Mouse (Mus musculus): ENCODE results near the gene Slit3.

The Slit3 gene

GRCm38 (mm10) chr11:35122091-35122811, 1.2 kb downstream of the Slit3 start:
- DNase-seq (ENCODE audit: low read depth in 1 of 2, low spot score in 2 of 2), result no peak

- no peak for DNase-seq (ENCODE audit: low read depth in 1 of 2, low spot score in 2 of 2)
Measured at GRCm38 (mm10) chr11:35124489-35125107, 3.6 kb downstream of the Slit3 start.

GRCm38 (mm10) chr11:35125108-35125490, 4.1 kb downstream of the Slit3 start:
- DNase-seq (ENCODE audit: low read depth in 1 of 2, low spot score in 2 of 2), result no peak

- DNase-seq (ENCODE audit: low read depth in 1 of 2, low spot score in 2 of 2), result no peak
Measured at GRCm38 (mm10) chr11:35131740-35132139, 10.7 kb downstream of the Slit3 start.

GRCm38 (mm10) chr11:35136625-35137024, 15.6 kb downstream of the Slit3 start:
- DNase-seq (ENCODE audit: low read depth in 1 of 2, low spot score in 2 of 2), result no peak

- DNase-seq (ENCODE audit: low read depth in 1 of 2, low spot score in 2 of 2), result no peak
Measured at GRCm38 (mm10) chr11:35140092-35140491, 19.1 kb downstream of the Slit3 start.

- DNase-seq (ENCODE audit: low read depth in 1 of 2, low spot score in 2 of 2), result no peak
Measured at GRCm38 (mm10) chr11:35142202-35142601, 21.2 kb downstream of the Slit3 start.

GRCm38 (mm10) chr11:35142698-35143360, 21.8 kb downstream of the Slit3 start:
- no peak for DNase-seq (ENCODE audit: low read depth in 1 of 2, low spot score in 2 of 2)

GRCm38 (mm10) chr11:35147818-35148445, 26.9 kb downstream of the Slit3 start:
- no peak for DNase-seq (ENCODE audit: low read depth in 1 of 2, low spot score in 2 of 2)

- no peak for DNase-seq (ENCODE audit: low read depth in 1 of 2, low spot score in 2 of 2)
Measured at GRCm38 (mm10) chr11:35151539-35151951, 30.5 kb downstream of the Slit3 start.

- no peak for DNase-seq (ENCODE audit: low read depth in 1 of 2, low spot score in 2 of 2)
Measured at GRCm38 (mm10) chr11:35152875-35153274, 31.9 kb downstream of the Slit3 start.

GRCm38 (mm10) chr11:35154449-35154848, 33.4 kb downstream of the Slit3 start:
- no peak for DNase-seq (ENCODE audit: low read depth in 1 of 2, low spot score in 2 of 2)

GRCm38 (mm10) chr11:35155281-35155680, 34.3 kb downstream of the Slit3 start:
- no peak for DNase-seq (ENCODE audit: low read depth in 1 of 2, low spot score in 2 of 2)

- DNase-seq (ENCODE audit: low read depth in 1 of 2, low spot score in 2 of 2), result no peak
Measured at GRCm38 (mm10) chr11:35156676-35157075, 35.7 kb downstream of the Slit3 start.

GRCm38 (mm10) chr11:35160682-35161211, 39.7 kb downstream of the Slit3 start:
- no peak for DNase-seq (ENCODE audit: low read depth in 1 of 2, low spot score in 2 of 2)

- DNase-seq (ENCODE audit: low read depth in 1 of 2, low spot score in 2 of 2), result no peak
Measured at GRCm38 (mm10) chr11:35163396-35163795, 42.4 kb downstream of the Slit3 start.

GRCm38 (mm10) chr11:35167176-35167575, 46.2 kb downstream of the Slit3 start:
- DNase-seq (ENCODE audit: low read depth in 1 of 2, low spot score in 2 of 2), result no peak

GRCm38 (mm10) chr11:35171505-35171904, 50.5 kb downstream of the Slit3 start:
- no peak for DNase-seq (ENCODE audit: low read depth in 1 of 2, low spot score in 2 of 2)

GRCm38 (mm10) chr11:35177564-35177963, 56.5 kb downstream of the Slit3 start:
- no peak for DNase-seq (ENCODE audit: low read depth in 1 of 2, low spot score in 2 of 2)

- DNase-seq (ENCODE audit: low read depth in 1 of 2, low spot score in 2 of 2), result no peak
Measured at GRCm38 (mm10) chr11:35178144-35178817, 57.3 kb downstream of the Slit3 start.

- DNase-seq (ENCODE audit: low read depth in 1 of 2, low spot score in 2 of 2), result no peak
Measured at GRCm38 (mm10) chr11:35179305-35179704, 58.3 kb downstream of the Slit3 start.

Data from monocyte, adult 2 months (primary cell).